Mouse (Mus musculus) macrophage (primary cell): ENCODE results near the gene Tmem108. TPM values are rescaled to one million over a fixed set of nuclear protein-coding genes. Genes with fewer than 3 reads are reported as not detected.

ENCODE experiments used
- H3K27ac ChIP-seq: fragments of 350-480 bp; formaldehyde crosslinking; 2 replicates; pipeline ENCODE4 v1.9.0; 2021
- H3K36me3 ChIP-seq: fragments of 350-480 bp; formaldehyde crosslinking; 2 replicates; pipeline ENCODE4 v1.9.0; 2021; ENCODE audit errors: inconsistent target
- H3K4me3 ChIP-seq: fragments of 350-480 bp; formaldehyde crosslinking; 2 replicates; pipeline ENCODE4 v1.9.0; 2021; ENCODE audit errors: inconsistent target
- H3K79me2 ChIP-seq: fragments of 350-480 bp; formaldehyde crosslinking; 2 replicates; pipeline ENCODE4 v1.9.0; 2021; ENCODE audit errors: inconsistent target
- WGBS: methylation state at CpG from one replicate; pipeline ENCODE4 v1.1.7; 2026; ENCODE audit warnings: inconsistent platforms; ENCODE audit not compliant: missing documents; 5-methylcytosine and 5-hydroxymethylcytosine counted together
- polyA plus RNA-seq: library from polyadenylated mRNA; stranded (reverse); fragments of 250-400 nt; gene quantifications from 3 replicates; pipeline ENCODE4 v1.2.4, GENCODE M21; 2018; ENCODE audit warnings: inconsistent platforms

Tmem108 gene
- polyA plus RNA-seq, 1 experiment from 2014 or later, result not detected

DNA sequence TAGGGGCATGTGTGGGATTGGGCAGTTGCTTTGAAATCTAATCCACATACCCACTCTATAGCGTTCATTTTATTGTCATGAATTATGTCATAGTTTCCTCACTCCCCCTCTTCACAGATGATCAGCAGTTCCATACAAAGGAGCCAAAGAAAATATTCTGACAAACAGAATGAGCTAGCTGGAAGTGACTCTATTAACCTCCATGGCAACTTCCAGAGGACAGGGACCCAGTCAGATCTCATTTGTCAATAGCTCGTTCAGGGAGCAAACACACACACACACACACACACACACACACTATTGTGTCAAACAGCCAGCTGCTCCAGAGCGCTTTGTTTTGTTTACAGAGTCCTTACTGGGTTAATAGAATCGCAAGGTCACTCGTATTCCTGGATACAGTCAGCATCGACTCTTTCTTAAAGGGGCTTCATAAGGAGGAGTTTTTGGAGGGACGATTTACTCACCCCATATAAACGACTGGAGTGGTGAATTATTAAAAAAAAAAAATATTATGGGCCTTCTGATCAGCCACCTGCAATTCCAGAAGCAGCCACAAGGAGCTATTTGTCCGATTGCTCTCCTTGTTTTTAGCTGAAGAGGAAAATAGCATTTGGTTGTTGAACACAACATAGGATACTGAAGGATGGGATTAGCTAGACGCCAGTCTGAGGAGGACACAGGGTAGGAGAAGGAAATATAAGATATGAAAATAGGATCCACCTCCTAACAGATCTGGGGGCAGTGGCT lies 197.6 kb downstream of the Tmem108 start:
- Histone ChIP-seq H3K4me3 (no peak overlapping the region), H3K36me3 (no peaks in the 10 kb centered on the region), H3K79me2 (no peaks in the 10 kb centered on the region), H3K27ac (no peak overlapping the region)
- WGBS, result 46% methylated on average over 10 of the region's 10 CpGs

DNA sequence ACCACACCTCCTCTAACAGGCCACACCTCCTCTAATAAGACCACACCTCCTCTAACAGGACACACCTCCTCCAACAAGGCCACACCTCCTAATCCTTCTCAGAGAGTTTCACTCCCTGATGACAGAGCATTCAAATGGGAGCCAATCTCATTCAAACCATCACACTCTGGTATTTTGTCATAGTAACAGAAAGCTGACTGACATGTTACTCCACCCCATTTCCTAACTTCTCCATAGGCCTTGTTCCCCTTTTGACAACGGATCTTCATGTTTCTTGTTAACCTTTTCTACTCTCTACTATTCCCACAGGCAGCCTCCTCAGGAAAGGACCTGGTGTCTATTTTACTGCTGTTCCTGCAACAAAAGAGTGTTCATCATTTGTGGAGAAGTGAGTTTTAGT lies 199.6 kb downstream of the Tmem108 start:
- WGBS, result 12% methylated on average over 1 of the region's 1 CpGs

DNA sequence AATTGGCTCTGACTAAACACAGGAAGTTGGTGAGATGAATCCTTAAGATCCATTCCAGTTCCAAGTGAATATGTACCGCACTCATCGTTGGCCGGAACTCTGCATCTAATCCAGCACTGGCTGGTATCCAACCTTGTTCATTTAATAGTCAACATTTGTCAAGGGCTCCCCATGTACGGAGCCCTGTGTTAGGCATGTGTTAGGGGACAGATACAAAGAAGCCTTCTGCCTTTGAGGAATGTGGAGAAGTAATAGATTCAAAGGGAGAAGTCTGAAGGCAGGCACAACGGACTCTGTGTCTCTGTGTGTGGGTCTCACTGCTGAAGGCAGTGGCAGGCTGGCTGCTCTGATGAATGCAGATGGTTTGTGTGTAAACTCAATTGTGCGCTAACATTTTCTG lies 202.9 kb downstream of the Tmem108 start:
- Histone ChIP-seq H3K4me3 (no peak overlapping the region), H3K36me3 (no peaks in the 10 kb centered on the region), H3K79me2 (no peaks in the 10 kb centered on the region), H3K27ac (no peak overlapping the region)
- 90% methylated on average over 6 of the region's 6 CpGs for WGBS

More for the DNA sequence above, 199.6 kb downstream of the Tmem108 start:
- Histone ChIP-seq H3K27ac (no peak overlapping the region), H3K36me3 (no peaks in the 10 kb centered on the region), H3K79me2 (no peaks in the 10 kb centered on the region), H3K4me3 (no peak overlapping the region)

DNA sequence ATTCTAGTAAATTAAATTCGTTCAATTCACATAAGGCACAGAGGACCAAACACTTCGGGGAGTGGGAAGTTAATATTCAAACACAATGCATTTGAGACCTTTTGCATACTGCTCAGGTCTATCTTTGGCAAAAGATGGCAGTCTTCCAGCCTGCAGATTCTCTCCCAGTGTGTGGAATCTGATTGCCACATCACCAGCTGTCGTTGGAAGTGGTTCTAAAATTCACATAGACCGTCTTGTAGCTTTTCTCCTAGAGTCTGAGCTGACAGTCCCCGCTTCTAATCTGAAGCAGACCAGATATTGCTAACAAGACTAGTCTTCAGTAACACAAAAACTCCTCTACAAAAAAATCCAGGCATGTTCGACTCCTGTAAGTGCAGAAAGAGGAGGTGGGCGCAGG lies 203.4 kb downstream of the Tmem108 start:
- Histone ChIP-seq H3K4me3 (no peak overlapping the region), H3K27ac (no peak overlapping the region), H3K36me3 (no peaks in the 10 kb centered on the region), H3K79me2 (no peaks in the 10 kb centered on the region)
- WGBS, result 86% methylated on average over 7 of the region's 7 CpGs

DNA sequence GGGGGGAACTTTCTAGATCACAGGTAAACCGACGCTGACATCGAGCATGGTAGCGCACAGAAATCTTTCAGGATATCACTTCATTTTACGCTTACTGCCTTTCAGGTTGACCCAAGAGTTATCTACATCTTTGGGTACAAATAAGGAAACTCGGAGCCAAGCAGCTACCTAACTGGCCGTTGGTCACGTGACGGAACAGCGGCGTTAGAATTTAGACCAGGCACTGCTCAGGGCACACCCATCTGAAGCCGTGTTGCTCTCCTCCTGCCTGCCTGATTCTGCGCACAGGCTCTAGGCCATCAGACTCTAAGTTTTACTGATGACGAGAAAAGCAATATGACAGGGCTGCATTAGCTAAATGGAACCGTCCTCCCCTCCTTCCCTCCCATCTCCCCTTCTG lies 204.6 kb downstream of the Tmem108 start:
- Histone ChIP-seq H3K27ac (no peak overlapping the region), H3K79me2 (no peaks in the 10 kb centered on the region), H3K36me3 (no peaks in the 10 kb centered on the region), H3K4me3 (no peak overlapping the region)
- 89% methylated on average over 15 of the region's 15 CpGs for WGBS

DNA sequence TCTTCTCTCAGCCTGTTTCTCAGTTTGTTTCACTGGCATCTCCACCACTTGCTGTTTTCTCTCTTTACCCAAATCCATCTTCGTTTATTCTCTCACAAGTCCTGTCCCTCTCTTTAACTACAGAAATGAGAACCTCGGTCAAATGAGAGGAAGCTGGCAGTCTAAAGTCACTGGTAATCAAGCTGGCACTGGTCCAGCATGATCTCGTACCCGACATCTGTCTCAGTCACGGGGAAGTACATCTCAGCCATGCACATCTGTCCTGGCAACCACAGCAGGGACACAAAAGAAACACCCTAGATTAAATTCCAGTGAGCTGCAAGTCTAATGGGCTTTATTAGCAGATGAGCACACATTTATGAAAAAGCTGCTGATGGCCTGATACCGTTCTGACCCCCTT lies 206.3 kb downstream of the Tmem108 start:
- Histone ChIP-seq H3K36me3 (no peaks in the 10 kb centered on the region), H3K27ac (no peak overlapping the region), H3K4me3 (no peak overlapping the region), H3K79me2 (no peaks in the 10 kb centered on the region)
- WGBS, result 22% methylated on average over 6 of the region's 6 CpGs

DNA sequence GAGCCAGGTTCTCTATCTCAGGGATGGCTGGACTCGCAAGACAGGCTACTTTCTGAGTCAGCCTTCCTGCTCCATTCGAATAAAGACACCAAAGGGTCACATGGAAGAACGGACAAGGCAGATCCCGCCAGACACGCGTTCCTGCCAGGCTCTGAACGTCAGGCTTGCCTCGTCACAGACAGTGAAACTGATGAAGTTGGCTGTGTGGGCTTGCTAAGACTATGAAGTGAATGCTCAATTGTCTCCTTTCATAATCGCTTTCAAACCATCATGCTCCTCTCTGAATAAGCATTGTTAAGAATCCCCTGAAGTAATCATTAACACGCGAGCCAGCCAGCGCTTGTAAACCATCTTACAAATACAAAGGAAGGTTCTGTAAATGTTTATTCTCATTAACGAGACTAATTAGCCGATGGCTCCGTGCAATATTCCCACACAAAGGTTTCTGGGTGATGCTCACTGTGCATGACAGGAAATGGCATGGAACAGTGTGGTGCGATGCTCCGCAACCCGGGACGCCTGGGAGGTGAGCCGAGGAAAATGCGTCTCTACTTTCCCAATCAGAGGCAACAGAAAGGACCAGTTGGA lies 210.9 kb downstream of the Tmem108 start:
- no peak overlapping the region for H3K27ac ChIP-seq
- no peaks in the 10 kb centered on the region for H3K36me3 ChIP-seq
- 86% methylated on average over 21 of the region's 21 CpGs for WGBS
- no peak overlapping the region for H3K4me3 ChIP-seq
- H3K79me2 ChIP-seq, result no peaks in the 10 kb centered on the region

DNA sequence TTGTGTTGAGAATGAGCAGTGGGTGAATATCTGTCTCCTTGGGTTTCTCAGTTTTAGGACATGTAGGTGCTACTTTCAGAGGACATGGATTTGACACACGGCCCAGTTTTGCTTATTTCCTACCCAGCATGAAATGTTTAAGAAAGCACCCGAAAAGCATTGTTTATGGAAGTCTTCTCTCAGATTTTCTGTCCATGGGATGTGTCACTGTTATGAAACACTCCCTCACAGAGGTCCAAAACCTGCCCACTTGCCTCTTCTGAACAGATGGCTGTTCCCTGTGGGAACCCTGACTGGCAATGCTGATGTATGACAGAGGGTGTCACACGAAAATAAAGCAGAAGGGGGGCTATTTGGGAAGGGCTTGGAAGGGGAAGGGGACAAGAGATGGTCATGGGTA lies 212.5 kb downstream of the Tmem108 start:
- no peak overlapping the region for H3K27ac ChIP-seq
- 83% methylated on average over 3 of the region's 3 CpGs for WGBS
- H3K79me2 ChIP-seq, result no peaks in the 10 kb centered on the region
- H3K36me3 ChIP-seq, result no peaks in the 10 kb centered on the region
- no peak overlapping the region for H3K4me3 ChIP-seq

DNA sequence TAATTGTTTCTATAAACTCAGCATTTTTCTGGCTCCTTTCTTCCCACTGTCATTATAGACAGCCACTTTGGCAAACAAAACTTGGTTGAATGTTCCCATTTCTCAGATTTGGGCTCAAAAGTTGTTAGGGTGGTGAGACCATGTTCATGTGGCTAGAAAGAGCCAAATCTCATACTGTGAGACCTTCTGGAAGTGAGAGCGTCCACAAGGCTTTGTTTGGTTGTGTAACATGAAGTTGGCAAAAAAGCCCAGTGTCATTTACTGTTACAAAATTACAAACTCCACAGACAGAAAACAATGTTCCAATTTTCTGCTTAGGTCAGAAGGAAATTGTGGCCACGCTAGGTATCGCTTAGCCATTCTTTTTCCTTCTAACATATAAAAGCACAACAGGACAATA lies 213.0 kb downstream of the Tmem108 start:
- WGBS, result 92% methylated on average over 3 of the region's 3 CpGs
- Histone ChIP-seq H3K4me3 (no peak overlapping the region), H3K79me2 (no peaks in the 10 kb centered on the region), H3K36me3 (no peaks in the 10 kb centered on the region), H3K27ac (no peak overlapping the region)

DNA sequence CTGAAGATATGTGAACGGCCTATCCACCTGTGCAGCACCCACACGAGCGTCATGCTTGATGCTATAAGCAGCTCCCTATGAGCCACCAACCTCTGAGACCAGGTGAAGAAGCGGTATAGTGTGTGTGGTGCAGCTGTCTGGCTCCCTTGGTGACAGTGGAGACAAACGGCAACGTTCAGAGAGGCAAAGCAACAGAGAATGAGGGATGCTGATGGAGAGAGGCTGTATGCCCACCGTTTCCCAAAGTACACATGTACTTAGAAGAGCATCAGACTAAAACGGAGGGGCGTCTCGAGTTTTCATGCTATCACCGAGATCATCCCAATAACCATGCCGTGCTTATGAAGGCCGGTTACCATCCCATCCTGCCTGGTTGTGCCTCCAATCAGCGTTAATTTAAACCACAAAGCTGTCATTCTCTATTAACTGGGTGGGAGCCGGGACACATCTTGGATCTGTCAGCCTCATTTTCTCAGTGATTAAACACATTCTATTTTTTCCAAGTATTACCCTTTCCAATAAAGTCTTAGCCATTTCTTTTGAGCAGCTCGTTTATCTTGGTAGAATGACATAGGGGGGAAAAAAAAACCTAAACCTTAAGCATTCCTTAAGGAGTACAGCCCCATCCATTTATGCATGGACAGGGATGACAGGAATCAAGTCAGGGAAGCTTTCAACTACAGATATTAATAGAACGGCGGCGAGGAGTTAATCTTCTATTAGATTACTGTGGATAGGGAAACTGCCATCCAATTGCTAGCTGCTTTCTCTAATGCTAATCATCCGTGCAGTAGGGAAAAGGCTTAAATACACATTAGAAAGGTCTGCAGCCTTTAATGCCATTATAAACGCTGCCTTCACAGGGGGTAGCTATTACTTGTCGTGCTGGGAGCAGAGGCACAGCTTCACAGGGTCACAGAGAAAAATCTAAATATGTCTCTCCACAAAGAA lies 214.7 kb downstream of the Tmem108 start:
- no peak overlapping the region for H3K27ac ChIP-seq
- WGBS, result 90% methylated on average over 22 of the region's 22 CpGs
- no peaks in the 10 kb centered on the region for H3K79me2 ChIP-seq
- H3K4me3 ChIP-seq, result no peak overlapping the region
- H3K36me3 ChIP-seq, result no peaks in the 10 kb centered on the region

DNA sequence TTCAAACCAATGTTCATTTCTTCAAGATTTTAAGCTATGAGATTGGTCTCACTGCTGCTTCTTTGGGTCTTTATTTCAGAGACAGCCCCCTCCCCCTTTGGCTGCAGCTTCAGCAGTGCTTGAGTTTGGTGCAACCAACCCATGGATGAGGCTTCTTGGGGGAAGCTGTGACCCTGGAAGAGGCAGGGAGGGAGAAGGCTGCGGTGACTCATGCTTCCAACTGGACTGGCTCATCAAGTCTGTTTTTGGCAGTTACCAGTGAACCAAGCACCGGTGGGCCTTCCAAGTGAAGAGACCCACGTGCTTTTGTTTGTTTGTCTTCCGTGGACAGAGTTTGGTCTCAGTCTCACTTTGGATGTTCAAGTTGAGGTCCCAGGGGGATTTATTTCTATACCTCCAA lies 215.9 kb downstream of the Tmem108 start:
- 80% methylated on average over 4 of the region's 4 CpGs for WGBS
- Histone ChIP-seq H3K27ac (no peak overlapping the region), H3K4me3 (no peak overlapping the region), H3K36me3 (no peaks in the 10 kb centered on the region), H3K79me2 (no peaks in the 10 kb centered on the region)

DNA sequence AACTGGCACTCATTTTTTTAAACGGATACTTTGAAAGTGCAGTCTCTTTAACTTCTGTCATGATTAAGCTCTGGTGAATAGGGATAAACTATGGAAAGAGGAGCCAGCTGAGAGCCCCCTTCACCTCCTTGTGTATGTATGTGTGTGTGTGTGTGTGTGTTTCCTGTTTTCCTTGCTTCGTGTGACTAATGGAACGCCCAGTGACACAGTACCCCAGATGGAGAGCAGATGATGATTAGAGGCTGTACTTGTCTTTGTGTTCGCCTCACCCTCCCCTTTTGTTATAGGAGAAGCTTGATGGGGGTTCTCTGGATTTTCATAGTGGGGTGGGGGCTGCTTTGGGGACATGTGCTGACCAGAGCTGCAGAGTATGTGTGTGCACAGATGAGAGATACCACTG lies 216.4 kb downstream of the Tmem108 start:
- Histone ChIP-seq H3K79me2 (no peaks in the 10 kb centered on the region), H3K36me3 (no peaks in the 10 kb centered on the region), H3K4me3 (no peak overlapping the region), H3K27ac (no peak overlapping the region)
- WGBS, result 50% methylated on average over 4 of the region's 4 CpGs

DNA sequence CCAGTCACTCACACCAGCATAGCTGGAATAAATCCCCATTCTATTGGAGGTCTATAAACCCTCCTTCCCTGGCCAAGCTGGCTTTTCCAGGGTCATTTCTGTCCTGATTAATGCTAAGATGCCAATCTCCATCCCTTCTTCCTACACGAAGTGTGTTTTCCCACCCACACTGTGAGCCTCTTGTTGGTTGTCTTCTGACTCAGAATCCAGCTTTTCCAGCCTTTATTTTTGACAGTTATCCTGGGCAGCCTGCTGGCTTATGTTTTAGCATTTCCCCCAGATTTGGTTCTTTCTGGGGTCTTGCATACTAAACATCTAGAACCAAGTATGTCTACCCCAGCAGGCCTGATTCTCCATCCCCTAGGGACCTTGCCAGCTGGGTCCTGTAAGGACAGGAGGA lies 217.0 kb downstream of the Tmem108 start:
- Histone ChIP-seq H3K27ac (no peak overlapping the region), H3K4me3 (no peak overlapping the region), H3K79me2 (no peaks in the 10 kb centered on the region), H3K36me3 (no peaks in the 10 kb centered on the region)
- WGBS, result 82% methylated on average over 1 of the region's 1 CpGs

DNA sequence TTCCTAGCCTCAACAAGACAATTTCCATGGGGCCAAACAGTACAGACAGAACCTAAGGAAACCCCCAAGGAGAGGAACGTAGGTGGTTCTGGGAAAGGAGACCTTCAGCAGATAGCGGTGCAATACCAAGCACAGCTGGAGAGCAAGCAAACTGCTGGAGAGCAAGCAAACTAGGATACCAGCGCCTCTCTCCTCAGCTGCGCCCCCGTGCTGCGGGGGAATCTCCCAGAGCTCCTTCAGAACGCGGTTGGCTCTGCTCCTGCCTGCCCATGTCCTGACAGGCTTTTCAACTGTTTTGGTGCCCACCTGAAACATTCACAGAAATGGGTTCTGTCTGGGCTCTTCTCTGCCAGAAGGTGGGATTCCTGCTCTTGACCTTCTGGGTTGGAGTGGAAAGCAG lies 221.1 kb downstream of the Tmem108 start:
- no peak overlapping the region for H3K27ac ChIP-seq
- no peaks in the 10 kb centered on the region for H3K79me2 ChIP-seq
- WGBS, result 92% methylated on average over 8 of the region's 8 CpGs
- H3K36me3 ChIP-seq, result no peaks in the 10 kb centered on the region
- no peak overlapping the region for H3K4me3 ChIP-seq
